Mouse (Mus musculus): Measurements from ENCODE around the gene Hmcn2. TPM values are rescaled to one million over a fixed set of nuclear protein-coding genes. Genes with fewer than 3 reads are reported as not detected.

The Hmcn2 gene
- polyA plus RNA-seq, 2 experiments: 0.23 to 0.70 TPM

DNA sequence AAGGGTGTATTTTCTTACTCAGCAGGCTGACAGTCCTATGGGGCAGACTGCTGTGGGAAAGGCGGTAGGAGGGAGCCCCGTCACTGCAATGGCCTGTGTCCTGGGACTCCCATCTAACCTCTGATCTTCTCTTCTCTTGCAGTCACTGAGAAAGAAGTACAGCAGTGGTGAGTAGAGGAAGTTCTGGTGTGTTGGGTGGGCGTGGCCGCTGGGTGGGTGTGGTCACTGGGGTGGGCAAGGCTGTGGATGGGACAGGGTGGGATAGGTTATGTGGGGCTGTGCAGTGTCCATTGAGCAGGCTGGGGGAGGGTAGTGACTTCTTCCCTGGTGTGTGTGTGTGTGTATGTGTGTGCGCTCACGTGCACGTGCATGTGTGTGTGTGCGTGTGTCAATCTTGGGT lies 43.7 kb upstream of the Hmcn2 start:
- DNase-seq (ENCODE audit: low spot score): no peak

DNA sequence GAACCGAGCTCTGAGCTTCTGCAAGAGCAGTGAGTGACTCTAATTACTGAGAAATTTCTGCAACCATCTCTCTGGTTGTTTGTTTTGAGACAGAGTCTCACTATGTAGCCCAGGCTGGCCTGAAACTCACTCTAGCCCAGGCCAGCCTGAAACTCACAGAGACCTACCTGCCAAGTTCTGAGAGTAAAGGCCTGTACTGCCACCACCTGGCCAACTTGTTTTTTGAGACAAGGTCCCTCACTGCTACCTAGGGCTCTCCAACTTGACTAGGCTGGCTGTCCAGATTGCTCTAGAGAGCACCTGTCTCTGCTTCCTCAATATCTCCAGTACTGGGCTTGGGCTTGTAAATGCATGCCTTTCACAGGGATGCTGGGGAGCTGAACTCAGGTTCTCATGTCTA lies 43.1 kb upstream of the Hmcn2 start:
- Histone ChIP-seq H3K4me3 (replicated peaks; ENCODE audit: low read length) (no peak overlapping the region), H3K9me3 (ENCODE audit: control insufficient read depth, low read length) (no peaks in the 10 kb centered on the region), H3K9ac (ENCODE audit: low read depth, low read length, severe bottlenecking) (no peak overlapping the region), H3K4me2 (replicated peaks; ENCODE audit: low read depth, low read length, severe bottlenecking) (no peak overlapping the region), H3K27ac (replicated peaks; ENCODE audit: low read depth, low read length) (no peak overlapping the region), H3K4me1 (ENCODE audit: control insufficient read depth, insufficient read depth, low read length) (0 out of 2 replicates have a peak, but pooled peaks cover 4% of the 10 kb centered on the region), H3K27me3 (ENCODE audit: control insufficient read depth, insufficient read depth, low read length) (no peaks in the 10 kb centered on the region), H3K36me3 (ENCODE audit: control insufficient read depth, insufficient read depth, low read length) (peaks cover 4% of the 10 kb centered on the region; the same call in 1 of the 2 replicates)
- 82% methylated on average over 1 of the region's 1 CpGs for WGBS
- no peak for TF ChIP-seq POLR2A (IDR thresholded peaks at IDR 0.05; ENCODE audit: borderline replicate concordance, extremely low read depth, insufficient read depth, insufficient read length)
- DNase-seq (ENCODE audit: low spot score): no peak
- ATAC-seq (ENCODE audit: low FRiP score, low read depth): no peak

More for the DNA sequence above, 43.7 kb upstream of the Hmcn2 start:
- no peak for ATAC-seq (ENCODE audit: low FRiP score, low read depth)
- Histone ChIP-seq H3K4me2 (replicated peaks; ENCODE audit: low read depth, low read length, severe bottlenecking) (no peak overlapping the region), H3K9ac (ENCODE audit: low read depth, low read length, severe bottlenecking) (no peak overlapping the region), H3K27ac (replicated peaks; ENCODE audit: low read depth, low read length) (no peak overlapping the region), H3K27me3 (ENCODE audit: control insufficient read depth, insufficient read depth, low read length) (no peaks in the 10 kb centered on the region), H3K36me3 (ENCODE audit: control insufficient read depth, insufficient read depth, low read length) (peaks cover 4% of the 10 kb centered on the region; the same call in 1 of the 2 replicates), H3K9me3 (ENCODE audit: control insufficient read depth, low read length) (no peaks in the 10 kb centered on the region), H3K4me3 (replicated peaks; ENCODE audit: low read length) (no peak overlapping the region), H3K4me1 (ENCODE audit: control insufficient read depth, insufficient read depth, low read length) (0 out of 2 replicates have a peak, but pooled peaks cover 4% of the 10 kb centered on the region)
- TF ChIP-seq POLR2A (IDR thresholded peaks at IDR 0.05; ENCODE audit: borderline replicate concordance, extremely low read depth, insufficient read depth, insufficient read length): no peak
- 91% methylated on average over 8 of the region's 8 CpGs for WGBS

DNA sequence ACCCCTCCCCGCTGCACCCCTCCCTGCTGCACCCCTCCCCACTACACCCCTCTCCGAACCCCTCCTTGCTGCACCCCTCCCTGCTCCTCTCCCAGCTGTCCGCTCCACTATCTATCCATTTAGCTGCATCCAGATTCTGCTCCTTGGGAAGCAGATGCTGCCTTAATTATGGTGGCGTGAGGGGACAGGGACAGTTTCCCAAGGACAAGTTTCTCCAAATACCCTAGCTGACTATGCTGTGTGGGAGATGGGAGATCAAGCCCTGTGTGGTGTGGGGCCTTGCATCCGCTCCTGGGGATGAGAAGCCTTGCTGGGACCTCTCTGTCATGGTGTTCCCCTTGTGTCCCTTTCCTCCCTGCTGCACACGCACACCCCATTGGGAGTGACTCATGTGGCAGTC lies 39.2 kb upstream of the Hmcn2 start:
- no peaks in the 10 kb centered on the region for H3K9me3 ChIP-seq (ENCODE audit: control insufficient read depth, low read length)
- ATAC-seq (ENCODE audit: low FRiP score, low read depth): no peak
- no peak for TF ChIP-seq POLR2A (IDR thresholded peaks at IDR 0.05; ENCODE audit: borderline replicate concordance, extremely low read depth, insufficient read depth, insufficient read length)
- no peak overlapping the region for H3K27ac ChIP-seq (replicated peaks; ENCODE audit: low read depth, low read length)
- H3K36me3 ChIP-seq (ENCODE audit: control insufficient read depth, insufficient read depth, low read length): peaks cover 16% of the 10 kb centered on the region; the same call in 1 of the 2 replicates
- H3K4me1 ChIP-seq (ENCODE audit: control insufficient read depth, insufficient read depth, low read length): no peaks in the 10 kb centered on the region
- H3K4me3 ChIP-seq (replicated peaks; ENCODE audit: low read length): no peak overlapping the region
- 96% methylated on average over 6 of the region's 6 CpGs for whole genome bisulfite sequencing
- H3K4me2 ChIP-seq (replicated peaks; ENCODE audit: low read depth, low read length, severe bottlenecking): no peak overlapping the region
- H3K9ac ChIP-seq (ENCODE audit: low read depth, low read length, severe bottlenecking): no peak overlapping the region
- no peak for DNase-seq (ENCODE audit: low spot score)
- no peaks in the 10 kb centered on the region for H3K27me3 ChIP-seq (ENCODE audit: control insufficient read depth, insufficient read depth, low read length)

DNA sequence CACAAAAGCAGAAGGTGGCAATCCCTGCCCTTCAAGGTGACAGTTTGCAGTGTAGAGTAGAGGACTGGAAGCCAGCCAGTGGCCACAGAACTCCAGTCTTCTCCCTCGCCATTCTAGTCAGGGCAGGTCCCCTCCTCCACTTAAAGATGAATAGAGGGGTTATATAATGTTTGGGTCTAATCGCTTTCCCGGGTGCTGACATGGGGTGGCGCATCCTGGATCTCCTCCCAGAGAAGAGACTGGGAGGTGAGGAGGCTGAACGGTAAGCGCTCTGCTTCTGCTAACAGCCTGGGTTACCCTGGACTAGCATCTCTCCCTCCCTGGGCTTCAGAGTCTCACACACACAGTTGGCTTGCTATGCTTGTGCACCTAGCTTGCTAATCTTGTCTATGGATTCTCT lies 36.4 kb upstream of the Hmcn2 start:
- H3K4me3 ChIP-seq (replicated peaks; ENCODE audit: low read length): no peak overlapping the region
- peaks cover 34% of the 10 kb centered on the region for H3K36me3 ChIP-seq (ENCODE audit: control insufficient read depth, insufficient read depth, low read length)
- no peak for TF ChIP-seq POLR2A (IDR thresholded peaks at IDR 0.05; ENCODE audit: borderline replicate concordance, extremely low read depth, insufficient read depth, insufficient read length)
- H3K9ac ChIP-seq (ENCODE audit: low read depth, low read length, severe bottlenecking): no peak overlapping the region
- H3K27ac ChIP-seq (replicated peaks; ENCODE audit: low read depth, low read length): no peak overlapping the region
- ATAC-seq (ENCODE audit: low FRiP score, low read depth): no peak
- no peaks in the 10 kb centered on the region for H3K9me3 ChIP-seq (ENCODE audit: control insufficient read depth, low read length)
- H3K4me1 ChIP-seq (ENCODE audit: control insufficient read depth, insufficient read depth, low read length): no peaks in the 10 kb centered on the region
- DNase-seq (ENCODE audit: low spot score): no peak
- 78% methylated on average over 6 of the region's 6 CpGs for WGBS
- H3K27me3 ChIP-seq (ENCODE audit: control insufficient read depth, insufficient read depth, low read length): no peaks in the 10 kb centered on the region
- H3K4me2 ChIP-seq (replicated peaks; ENCODE audit: low read depth, low read length, severe bottlenecking): no peak overlapping the region

DNA sequence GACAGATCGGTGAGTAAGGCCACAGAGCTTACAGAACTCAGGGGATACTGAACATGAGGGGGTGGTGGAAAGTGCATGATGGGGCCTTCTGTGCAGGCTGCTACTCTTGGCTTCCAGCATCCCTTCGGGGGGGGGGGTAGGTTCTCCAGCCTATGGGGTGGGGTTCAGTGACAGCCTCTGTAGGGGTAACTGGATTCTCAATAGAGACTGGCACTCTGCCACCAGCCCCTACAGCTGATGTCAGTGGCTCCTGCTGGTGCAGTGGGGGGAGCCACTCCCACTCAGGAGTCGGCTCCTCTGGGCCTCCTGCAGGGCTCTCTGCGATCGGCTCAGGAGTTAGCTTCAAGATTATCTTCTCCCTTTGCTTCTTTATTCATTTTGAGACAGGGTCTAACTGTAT lies 35.7 kb upstream of the Hmcn2 start:
- H3K36me3 ChIP-seq (ENCODE audit: control insufficient read depth, insufficient read depth, low read length): peaks cover 35% of the 10 kb centered on the region
- 91% methylated on average over 5 of the region's 5 CpGs for WGBS
- no peak for TF ChIP-seq POLR2A (IDR thresholded peaks at IDR 0.05; ENCODE audit: borderline replicate concordance, extremely low read depth, insufficient read depth, insufficient read length)

DNA sequence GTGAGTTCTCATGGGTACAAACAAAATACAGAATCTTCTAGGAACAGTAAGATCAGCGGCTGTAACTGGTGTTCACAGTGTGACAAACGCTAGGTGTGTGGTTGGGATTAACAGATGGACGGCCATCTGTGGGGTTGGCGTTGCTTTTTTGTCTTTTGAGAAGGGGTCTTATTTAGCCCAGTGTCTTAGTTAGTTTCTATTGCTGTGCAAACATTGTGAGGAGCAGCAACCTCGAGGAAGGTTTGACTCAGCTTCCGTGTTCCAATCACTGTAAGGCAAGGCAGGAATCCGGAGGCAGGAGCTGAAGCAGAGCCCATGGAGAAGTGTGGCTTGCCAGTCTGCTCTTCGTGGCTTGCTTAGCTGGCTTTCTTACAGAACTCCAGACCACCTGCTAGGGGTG lies 33.1 kb upstream of the Hmcn2 start:
- no peak overlapping the region for H3K4me2 ChIP-seq (replicated peaks; ENCODE audit: low read depth, low read length, severe bottlenecking)
- no peak overlapping the region for H3K4me3 ChIP-seq (replicated peaks; ENCODE audit: low read length)
- H3K27me3 ChIP-seq (ENCODE audit: control insufficient read depth, insufficient read depth, low read length): no peaks in the 10 kb centered on the region
- TF ChIP-seq POLR2A (IDR thresholded peaks at IDR 0.05; ENCODE audit: borderline replicate concordance, extremely low read depth, insufficient read depth, insufficient read length): no peak
- peaks cover 51% of the 10 kb centered on the region for H3K36me3 ChIP-seq (ENCODE audit: control insufficient read depth, insufficient read depth, low read length)
- no peak for ATAC-seq (ENCODE audit: low FRiP score, low read depth)
- H3K27ac ChIP-seq (replicated peaks; ENCODE audit: low read depth, low read length): no peak overlapping the region
- no peaks in the 10 kb centered on the region for H3K9me3 ChIP-seq (ENCODE audit: control insufficient read depth, low read length)
- H3K9ac ChIP-seq (ENCODE audit: low read depth, low read length, severe bottlenecking): no peak overlapping the region
- no peaks in the 10 kb centered on the region for H3K4me1 ChIP-seq (ENCODE audit: control insufficient read depth, insufficient read depth, low read length)
- no peak for DNase-seq (ENCODE audit: low spot score)
- WGBS: 87% methylated on average over 8 of the region's 8 CpGs

More for the DNA sequence above, 35.7 kb upstream of the Hmcn2 start:
- no peak for ATAC-seq (ENCODE audit: low FRiP score, low read depth)
- H3K27ac ChIP-seq (replicated peaks; ENCODE audit: low read depth, low read length): no peak overlapping the region
- H3K27me3 ChIP-seq (ENCODE audit: control insufficient read depth, insufficient read depth, low read length): no peaks in the 10 kb centered on the region
- H3K4me3 ChIP-seq (replicated peaks; ENCODE audit: low read length): no peak overlapping the region
- no peak for DNase-seq (ENCODE audit: low spot score)
- no peak overlapping the region for H3K9ac ChIP-seq (ENCODE audit: low read depth, low read length, severe bottlenecking)
- H3K9me3 ChIP-seq (ENCODE audit: control insufficient read depth, low read length): no peaks in the 10 kb centered on the region
- H3K4me2 ChIP-seq (replicated peaks; ENCODE audit: low read depth, low read length, severe bottlenecking): no peak overlapping the region
- H3K4me1 ChIP-seq (ENCODE audit: control insufficient read depth, insufficient read depth, low read length): no peaks in the 10 kb centered on the region

All from limb, embryonic 14.5 days (tissue).